Mouse (Mus musculus) heart, embryonic 10.5 days (tissue): ENCODE results near the gene Atp5d. TPM values are rescaled to one million over a fixed set of nuclear protein-coding genes. Genes with fewer than 3 reads are reported as not detected.

ENCODE experiments used
- DNase-seq: peaks from one replicate; pipeline ENCODE4 v3.0.0-alpha.2; 2017; ENCODE audit warnings: low spot score
- H3K27ac ChIP-seq: fragments of 300-500 bp; sonication (generic); 2 replicates; pipeline ENCODE4 v1.5.1; 2016; ENCODE audit warnings: mild to moderate bottlenecking
- H3K27me3 ChIP-seq: fragments of 300-500 bp; sonication (generic); 2 replicates; pipeline ENCODE4 v1.6.1; 2016; ENCODE audit warnings: mild to moderate bottlenecking; ENCODE audit not compliant: poor library complexity, insufficient read depth, severe bottlenecking
- H3K36me3 ChIP-seq: fragments of 300-500 bp; sonication (generic); 2 replicates; pipeline ENCODE4 v1.6.1; 2016; ENCODE audit warnings: mild to moderate bottlenecking, moderate library complexity
- H3K4me1 ChIP-seq: fragments of 300-500 bp; sonication (generic); 2 replicates; pipeline ENCODE4 v1.6.1; 2016; ENCODE audit warnings: mild to moderate bottlenecking
- H3K4me3 ChIP-seq: fragments of 300-500 bp; sonication (generic); 2 replicates; pipeline ENCODE4 v1.5.1; 2016; ENCODE audit warnings: mild to moderate bottlenecking, moderate library complexity
- H3K9me3 ChIP-seq: fragments of 300-500 bp; sonication (generic); 2 replicates; pipeline ENCODE4 v1.6.1; 2016; ENCODE audit warnings: mild to moderate bottlenecking, moderate library complexity
- WGBS: fragments of 180-500 bp; shearing (Covaris S2); methylation state at CpG from one replicate; pipeline ENCODE4 v1.1.7; 2016; 5-methylcytosine and 5-hydroxymethylcytosine counted together
- polyA plus RNA-seq: library from polyadenylated mRNA; unstranded; fragments of >200 nt; fragmentation: Nextera tagmentation; extraction: Ambion mirVana; gene quantifications from 2 replicates; pipeline ENCODE4 v1.2.1, GENCODE M21; 2016

The Atp5d gene
- polyA plus RNA-seq, 1 experiment from 2014 or later = 689 TPM

- peaks cover 22% of the 10 kb centered on the region for H3K27me3 ChIP-seq
- DNase-seq = no peak
- peaks cover 16% of the 10 kb centered on the region for H3K36me3 ChIP-seq
- peak within 1 kb of the TSS; percentile 81 for H3K4me3 ChIP-seq
- H3K9me3 ChIP-seq = no peaks in the 10 kb centered on the region
- peak within 1 kb of the TSS; percentile 93 for H3K27ac ChIP-seq
- WGBS = 8% methylated on average over 92 of the region's 106 CpGs
- H3K4me1 ChIP-seq = peaks cover 60% of the 10 kb centered on the region
Measured at GRCm38 (mm10) chr10:80179068-80180051, 40.9 kb downstream of the Atp5d start, which contains the start of gene Efna2. Gene Efna2, plus strand, starts transcription at chr10:80179482.

GRCm38 (mm10) chr10:80180288-80180687 lies 41.9 kb downstream of the Atp5d start:
- Histone ChIP-seq H3K27ac (peak overlapping the region; percentile 93), H3K4me3 (peak overlapping the region; percentile 81), H3K9me3 (no peaks in the 10 kb centered on the region), H3K27me3 (peaks cover 29% of the 10 kb centered on the region), H3K36me3 (peaks cover 13% of the 10 kb centered on the region), H3K4me1 (peaks cover 55% of the 10 kb centered on the region)
- DNase-seq = no peak
- 51% methylated on average over 6 of the region's 6 CpGs for WGBS

- H3K36me3 ChIP-seq = peaks cover 13% of the 10 kb centered on the region
- H3K4me3 ChIP-seq = peak overlapping the region; percentile 81
- peak overlapping the region; percentile 93 for H3K27ac ChIP-seq
- DNase-seq = no peak
- peaks cover 55% of the 10 kb centered on the region for H3K4me1 ChIP-seq
- H3K9me3 ChIP-seq = no peaks in the 10 kb centered on the region
- H3K27me3 ChIP-seq = peaks cover 34% of the 10 kb centered on the region
- WGBS = 54% methylated on average over 5 of the region's 5 CpGs
Measured at GRCm38 (mm10) chr10:80180823-80181222, 42.4 kb downstream of the Atp5d start.

GRCm38 (mm10) chr10:80182547-80182946 lies 44.1 kb downstream of the Atp5d start:
- WGBS = 90% methylated on average over 7 of the region's 7 CpGs
- H3K27ac ChIP-seq = no peak overlapping the region
- H3K36me3 ChIP-seq = peaks cover 22% of the 10 kb centered on the region
- H3K4me1 ChIP-seq = peaks cover 51% of the 10 kb centered on the region
- H3K27me3 ChIP-seq = peaks cover 51% of the 10 kb centered on the region
- H3K9me3 ChIP-seq = no peaks in the 10 kb centered on the region
- DNase-seq = no peak
- no peak overlapping the region for H3K4me3 ChIP-seq

GRCm38 (mm10) chr10:80186649-80187048 lies 48.2 kb downstream of the Atp5d start:
- no peaks in the 10 kb centered on the region for H3K9me3 ChIP-seq
- H3K36me3 ChIP-seq = peaks cover 38% of the 10 kb centered on the region
- H3K4me1 ChIP-seq = peaks cover 30% of the 10 kb centered on the region
- H3K27me3 ChIP-seq = peaks cover 76% of the 10 kb centered on the region
- no peak overlapping the region for H3K27ac ChIP-seq
- WGBS = 40% methylated on average over 27 of the region's 27 CpGs
- DNase-seq = no peak
- H3K4me3 ChIP-seq = no peak overlapping the region

GRCm38 (mm10) chr10:80187739-80188138 lies 49.3 kb downstream of the Atp5d start:
- 90% methylated on average over 10 of the region's 10 CpGs for WGBS
- H3K27me3 ChIP-seq = peaks cover 85% of the 10 kb centered on the region
- peaks cover 30% of the 10 kb centered on the region for H3K4me1 ChIP-seq
- no peaks in the 10 kb centered on the region for H3K9me3 ChIP-seq
- no peak overlapping the region for H3K4me3 ChIP-seq
- H3K27ac ChIP-seq = no peak overlapping the region
- DNase-seq = no peak
- H3K36me3 ChIP-seq = peaks cover 35% of the 10 kb centered on the region

GRCm38 (mm10) chr10:80188453-80189024 lies 50.1 kb downstream of the Atp5d start:
- Histone ChIP-seq H3K27ac (no peak overlapping the region), H3K4me3 (no peak overlapping the region), H3K9me3 (no peaks in the 10 kb centered on the region), H3K27me3 (peaks cover 93% of the 10 kb centered on the region), H3K4me1 (peaks cover 34% of the 10 kb centered on the region), H3K36me3 (peaks cover 29% of the 10 kb centered on the region)
- DNase-seq = no peak
- 78% methylated on average over 15 of the region's 15 CpGs for WGBS

- peaks cover 44% of the 10 kb centered on the region for H3K4me1 ChIP-seq
- no peaks in the 10 kb centered on the region for H3K9me3 ChIP-seq
- H3K36me3 ChIP-seq = peaks cover 25% of the 10 kb centered on the region
- H3K27me3 ChIP-seq = peaks cover 91% of the 10 kb centered on the region
- no peak for DNase-seq
- H3K27ac ChIP-seq = peak overlapping the region; percentile 73; the same call in 1 of the 2 replicates
- WGBS = 5% methylated on average over 21 of the region's 21 CpGs
- H3K4me3 ChIP-seq = peak overlapping the region; percentile 61
Measured at GRCm38 (mm10) chr10:80189999-80190398, 51.6 kb downstream of the Atp5d start.

GRCm38 (mm10) chr10:80190491-80191051 lies 52.1 kb downstream of the Atp5d start:
- DNase-seq = no peak
- under 1% methylated on average over 47 of the region's 48 CpGs for WGBS
- H3K27me3 ChIP-seq = peaks cover 87% of the 10 kb centered on the region
- H3K27ac ChIP-seq = peak overlapping the region; percentile 73; the same call in 1 of the 2 replicates
- peaks cover 25% of the 10 kb centered on the region for H3K36me3 ChIP-seq
- no peaks in the 10 kb centered on the region for H3K9me3 ChIP-seq
- H3K4me3 ChIP-seq = peak overlapping the region; percentile 61
- peaks cover 40% of the 10 kb centered on the region for H3K4me1 ChIP-seq

- Histone ChIP-seq H3K27me3 (peaks cover 53% of the 10 kb centered on the region), H3K4me1 (peaks cover 30% of the 10 kb centered on the region), H3K36me3 (peaks cover 2% of the 10 kb centered on the region), H3K27ac (no peak overlapping the region), H3K9me3 (no peaks in the 10 kb centered on the region), H3K4me3 (no peak overlapping the region)
- no peak for DNase-seq
- 63% methylated on average over 6 of the region's 6 CpGs for WGBS
Measured at GRCm38 (mm10) chr10:80193976-80194375, 55.5 kb downstream of the Atp5d start.

GRCm38 (mm10) chr10:80194441-80194840 lies 56.0 kb downstream of the Atp5d start:
- Histone ChIP-seq H3K4me1 (peaks cover 30% of the 10 kb centered on the region), H3K36me3 (no peaks in the 10 kb centered on the region), H3K9me3 (no peaks in the 10 kb centered on the region), H3K27ac (no peak overlapping the region), H3K27me3 (peaks cover 50% of the 10 kb centered on the region), H3K4me3 (no peak overlapping the region)
- DNase-seq = no peak
- WGBS = 66% methylated on average over 8 of the region's 8 CpGs
